Mouse (Mus musculus) CH12.LX (cell line): ENCODE measurements at regions not wholly inside any gene's neighbourhood (a gene's known extent, or its start where the extent isn't known, plus 50 kb on each side); places are given as distances from the start of the nearest gene placed in this dataset.

ENCODE experiments used
- ETS1 ChIP-seq: conservative IDR thresholded peaks from 2 replicates; pipeline ENCODE4 v1.6.1; 2012; ENCODE audit warnings: low read depth, mild to moderate bottlenecking, inconsistent platforms, low read length, improper control_type of control experiment, moderate library complexity
- POLR2A ChIP-seq: IDR thresholded peaks from 2 replicates; pipeline ENCODE4 v1.6.1; 2011; ENCODE audit warnings: low read depth, mild to moderate bottlenecking, improper control_type of control experiment, low read length

DNA sequence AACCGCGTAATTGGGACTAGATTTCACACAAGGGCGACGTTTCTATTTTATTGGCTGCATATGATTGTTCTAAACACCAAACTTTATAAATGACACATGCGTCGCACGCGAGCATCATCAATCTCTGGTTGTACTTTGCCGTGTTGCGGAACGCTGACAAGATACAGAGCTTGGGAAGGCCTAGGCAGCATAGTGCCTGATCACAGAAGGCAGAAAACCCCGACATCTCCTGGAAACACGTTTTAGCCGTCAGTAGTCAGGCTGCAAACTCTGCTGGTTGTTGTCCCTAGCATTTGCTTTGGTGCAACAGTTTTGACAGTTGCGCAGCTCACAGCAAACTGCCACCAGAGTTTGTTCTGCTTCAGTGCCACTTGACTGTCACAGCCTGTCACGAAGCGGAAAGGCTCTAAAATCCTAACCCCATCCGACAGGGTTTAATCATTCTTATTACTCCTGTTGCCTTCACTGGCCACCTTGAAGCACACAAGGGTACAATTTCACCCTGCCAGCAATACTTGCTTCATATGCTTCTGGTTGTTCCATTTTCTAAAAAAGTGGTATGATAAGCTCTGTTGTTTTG, 380.2 kb upstream of the Tenm3 start:
- TF ChIP-seq POLR2A (no peak), ETS1 (no peak)
